Mouse (Mus musculus) hindbrain, postnatal 0 days (tissue): ENCODE results near the gene Cd96. TPM values are rescaled to one million over a fixed set of nuclear protein-coding genes. Genes with fewer than 3 reads are reported as not detected.

Source experiments
- ATAC-seq: fragments of 200-750 bp; cut with Nextera tagmentation; 2 replicates; pipeline ENCODE4 v1.8.0; 2017; ENCODE audit warnings: mild to moderate bottlenecking, moderate TSS enrichment, moderate library complexity
- DNase-seq: peaks from one replicate; pipeline ENCODE4 v3.0.0-alpha.2; 2015; ENCODE audit warnings: low spot score
- H3K27ac ChIP-seq: fragments of 300-500 bp; sonication (generic); 2 replicates; pipeline ENCODE4 v1.5.1; 2014; ENCODE audit warnings: mild to moderate bottlenecking
- H3K27me3 ChIP-seq: fragments of 300-500 bp; sonication (generic); 2 replicates; pipeline ENCODE4 v1.6.1; 2014; ENCODE audit warnings: low read length, mixed read lengths; ENCODE audit not compliant: insufficient read depth
- H3K36me3 ChIP-seq: fragments of 300-500 bp; sonication (generic); 2 replicates; pipeline ENCODE4 v1.6.1; 2014; ENCODE audit warnings: low read length, mixed read lengths; ENCODE audit not compliant: insufficient read depth
- H3K4me1 ChIP-seq: fragments of 300-500 bp; sonication (generic); 2 replicates; pipeline ENCODE4 v1.6.1; 2014; ENCODE audit warnings: antibody characterized with exemption, low read length, mixed read lengths; ENCODE audit not compliant: insufficient read depth
- H3K4me2 ChIP-seq: fragments of 300-500 bp; sonication (generic); 2 replicates; pipeline ENCODE4 v1.6.1; 2014; ENCODE audit warnings: low read depth, mild to moderate bottlenecking, low read length, moderate library complexity, mixed read lengths
- H3K4me3 ChIP-seq: fragments of 300-500 bp; sonication (generic); 2 replicates; pipeline ENCODE4 v1.5.1; 2014; ENCODE audit warnings: low read length
- H3K9ac ChIP-seq: fragments of 300-500 bp; sonication (generic); replicated peaks from 2 replicates; pipeline ENCODE4 v1.6.1; 2014; ENCODE audit warnings: mild to moderate bottlenecking, low read length, moderate library complexity, mixed read lengths
- H3K9me3 ChIP-seq: fragments of 300-500 bp; sonication (generic); 2 replicates; pipeline ENCODE4 v1.6.1; 2016; ENCODE audit warnings: low read length, mixed read lengths
- CTCF ChIP-seq: IDR thresholded peaks from 2 replicates; pipeline ENCODE4 v1.5.1; 2016; ENCODE audit warnings: antibody characterized with exemption, control low read depth, low read depth
- WGBS: fragments of 180-500 bp; shearing (Covaris S2); extraction: QIAGEN DNeasy Blood & Tissue Kit; methylation state at CpG from one replicate; pipeline ENCODE4 v1.1.7; 2014; 5-methylcytosine and 5-hydroxymethylcytosine counted together
- polyA plus RNA-seq: library from polyadenylated mRNA; unstranded; fragments of >200 nt; fragmentation: Nextera tagmentation; extraction: Ambion mirVana; gene quantifications from 2 replicates; pipeline ENCODE4 v1.2.1, GENCODE M21; 2015
- total RNA-seq: library from RNA; depleted of rRNA; stranded (reverse); fragments of >200 nt; gene quantifications from 2 replicates; pipeline ENCODE4 v1.2.3, GENCODE M21; 2014

Cd96 gene
- total and polyA plus RNA-seq, 2 experiments from 2014 or later, result 0.06 TPM; not detected in 1

DNA sequence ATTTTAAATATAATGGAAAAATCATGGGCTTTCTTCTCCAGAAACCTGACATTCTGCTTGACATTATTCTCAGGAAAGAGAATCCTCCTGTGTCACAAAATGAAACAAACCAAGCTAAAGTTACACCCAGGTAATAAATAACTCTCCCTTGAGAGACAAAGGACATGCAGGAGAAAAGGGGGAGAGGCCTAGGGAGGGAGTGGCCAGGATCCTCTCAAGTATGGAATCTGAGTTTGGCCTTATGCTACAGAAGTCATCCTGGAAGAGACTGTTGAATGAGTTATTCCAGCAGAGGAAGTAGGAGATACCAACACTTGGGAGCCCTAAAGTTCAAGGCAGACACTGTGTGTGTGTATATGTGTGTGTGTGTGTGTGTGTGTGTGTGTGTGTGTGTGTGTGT lies 2.2 kb upstream of the Cd96 start:
- no peak overlapping the region for H3K4me2 ChIP-seq
- H3K27ac ChIP-seq, result no peak overlapping the region
- TF ChIP-seq CTCF, result no peak
- no peaks in the 10 kb centered on the region; the same call in 1 of the 2 replicates for H3K4me1 ChIP-seq
- no peaks in the 10 kb centered on the region for H3K9me3 ChIP-seq
- H3K4me3 ChIP-seq, result no peak overlapping the region
- no peaks in the 10 kb centered on the region for H3K27me3 ChIP-seq
- H3K9ac ChIP-seq, result no peak overlapping the region
- H3K36me3 ChIP-seq, result no peaks in the 10 kb centered on the region
- ATAC-seq (no peak), DNase-seq (no peak)

DNA sequence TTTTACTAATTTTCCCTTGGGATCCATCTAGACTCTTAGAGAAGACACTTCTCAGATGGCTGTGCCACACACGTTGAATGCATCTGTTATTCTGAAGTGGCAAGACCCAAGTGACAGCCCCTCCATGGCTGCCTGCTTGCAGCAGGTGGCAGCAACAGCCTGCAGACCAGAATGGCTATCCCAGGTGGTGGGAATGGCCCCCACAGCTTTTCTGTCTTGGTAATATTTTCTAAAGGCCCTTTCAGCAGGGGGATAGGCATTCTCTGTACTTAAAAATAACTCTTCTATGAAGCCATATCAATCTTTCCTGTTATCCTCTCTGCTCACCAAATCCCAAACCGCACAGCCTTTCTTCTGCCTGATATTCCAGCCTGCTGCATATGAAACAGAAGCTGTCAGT lies 1.4 kb upstream of the Cd96 start:
- ATAC-seq (peak; percentile 75), DNase-seq (peak; percentile 74)
- Histone ChIP-seq H3K36me3 (no peaks in the 10 kb centered on the region), H3K27me3 (no peaks in the 10 kb centered on the region), H3K9me3 (no peaks in the 10 kb centered on the region), H3K9ac (no peak overlapping the region), H3K4me1 (no peaks in the 10 kb centered on the region; the same call in 1 of the 2 replicates), H3K4me3 (no peak overlapping the region), H3K27ac (no peak overlapping the region), H3K4me2 (no peak overlapping the region)
- WGBS, result 39% methylated on average over 2 of the region's 2 CpGs
- peak; percentile 77 for TF ChIP-seq CTCF

DNA sequence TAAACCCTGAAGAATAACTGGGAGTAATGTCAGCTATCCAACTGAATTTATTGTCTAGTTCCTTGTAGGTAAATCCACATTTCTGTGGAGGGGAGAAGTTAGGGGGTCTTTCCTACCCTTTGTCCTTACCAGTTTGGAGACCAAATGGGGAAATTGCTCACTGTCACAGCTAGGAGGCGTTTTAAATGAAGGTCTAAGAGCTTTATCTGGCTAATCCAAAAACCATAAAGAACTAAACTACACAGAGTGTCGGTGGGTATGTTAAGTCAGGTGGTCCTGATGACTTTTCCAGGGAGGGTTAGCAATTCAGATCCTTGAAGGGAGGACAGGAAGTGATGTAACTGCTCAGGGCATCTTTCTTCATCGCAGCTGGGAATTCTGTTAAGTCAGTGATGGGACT lies 556 bp upstream of the Cd96 start:
- DNase-seq (no peak), ATAC-seq (no peak)
- H3K4me2 ChIP-seq, result no peak overlapping the region
- H3K4me3 ChIP-seq, result no peak overlapping the region
- no peak overlapping the region for H3K27ac ChIP-seq
- no peaks in the 10 kb centered on the region for H3K9me3 ChIP-seq
- no peak overlapping the region for H3K9ac ChIP-seq
- no peaks in the 10 kb centered on the region for H3K27me3 ChIP-seq
- 67% methylated on average over 3 of the region's 3 CpGs for WGBS
- peak; percentile 10; the same call in 1 of the 2 replicates for TF ChIP-seq CTCF
- H3K36me3 ChIP-seq, result no peaks in the 10 kb centered on the region
- no peaks in the 10 kb centered on the region; the same call in 1 of the 2 replicates for H3K4me1 ChIP-seq

DNA sequence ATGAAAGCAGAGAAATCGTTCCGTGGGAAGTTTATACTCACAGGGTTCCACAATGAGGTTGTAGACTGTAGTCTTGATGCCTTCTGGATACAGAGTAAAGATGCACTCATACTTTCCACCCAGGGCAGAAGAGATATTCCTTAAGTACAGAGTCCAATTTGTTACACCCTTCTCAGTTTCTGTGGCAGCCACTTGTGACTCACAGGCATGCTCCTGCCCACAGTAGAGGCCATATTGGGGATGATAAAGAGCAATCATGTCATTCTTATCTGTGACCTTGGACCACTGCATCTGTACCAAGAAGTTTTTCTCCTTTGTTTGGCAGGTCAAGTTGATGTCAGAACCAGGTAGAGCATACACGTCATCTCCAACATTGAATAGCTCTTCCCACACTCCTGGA lies 2.4 kb downstream of the Cd96 start:
- 89% methylated on average over 3 of the region's 3 CpGs for WGBS

DNA sequence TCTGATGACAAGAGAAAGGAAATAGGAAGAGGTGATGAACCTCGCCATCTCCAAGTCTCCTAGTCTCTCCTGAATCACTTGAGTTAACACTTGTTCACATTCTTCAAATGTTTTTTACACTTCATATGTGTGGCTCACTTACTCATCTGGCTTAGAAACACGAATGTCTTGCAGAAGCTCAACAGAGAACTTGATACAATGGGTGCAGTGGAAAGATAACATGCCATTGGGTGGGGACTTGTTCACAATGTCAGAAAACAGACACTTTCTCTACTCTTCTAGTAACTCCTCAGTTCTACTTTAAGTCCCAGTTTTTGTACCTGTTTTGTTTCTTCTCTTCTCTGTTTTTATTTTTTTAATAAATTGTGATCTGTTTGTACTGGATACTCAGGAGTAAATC lies 5.3 kb downstream of the Cd96 start:
- Histone ChIP-seq H3K4me2 (no peak overlapping the region), H3K9ac (no peak overlapping the region), H3K36me3 (no peaks in the 10 kb centered on the region), H3K9me3 (no peaks in the 10 kb centered on the region), H3K4me1 (no peaks in the 10 kb centered on the region), H3K27me3 (no peaks in the 10 kb centered on the region), H3K4me3 (no peak overlapping the region), H3K27ac (no peak overlapping the region)
- TF ChIP-seq CTCF, result no peak
- WGBS, result 80% methylated on average over 2 of the region's 2 CpGs
- DNase-seq (no peak), ATAC-seq (no peak)

More for the DNA sequence above, 2.4 kb downstream of the Cd96 start:
- DNase-seq (no peak), ATAC-seq (no peak)
- no peaks in the 10 kb centered on the region for H3K36me3 ChIP-seq
- H3K9me3 ChIP-seq, result no peaks in the 10 kb centered on the region
- no peak overlapping the region for H3K4me2 ChIP-seq
- no peak overlapping the region for H3K27ac ChIP-seq
- H3K4me1 ChIP-seq, result no peaks in the 10 kb centered on the region; the same call in 1 of the 2 replicates
- no peaks in the 10 kb centered on the region for H3K27me3 ChIP-seq
- H3K9ac ChIP-seq, result no peak overlapping the region
- no peak overlapping the region for H3K4me3 ChIP-seq
- no peak for TF ChIP-seq CTCF

DNA sequence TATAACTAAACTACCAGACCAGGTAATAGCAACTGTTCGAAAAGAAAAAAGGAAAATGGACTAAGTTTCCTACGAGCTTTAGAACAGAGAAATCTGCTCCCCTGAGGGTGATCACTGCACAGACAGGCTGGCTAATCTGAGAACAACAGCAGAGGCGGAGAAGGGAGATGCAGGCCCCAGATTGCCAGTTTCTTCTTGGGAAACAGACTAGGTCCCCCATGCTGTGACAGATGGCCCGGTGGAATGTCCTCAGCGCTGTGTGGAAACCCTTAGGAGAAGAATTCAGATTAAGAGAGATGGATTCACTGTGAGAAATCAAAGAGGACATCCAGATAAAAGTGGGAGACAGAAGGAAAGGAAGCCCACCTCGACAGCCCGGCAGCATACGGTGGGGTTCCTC lies 10.5 kb downstream of the Cd96 start:
- Histone ChIP-seq H3K36me3 (no peaks in the 10 kb centered on the region), H3K9me3 (no peaks in the 10 kb centered on the region), H3K27me3 (no peaks in the 10 kb centered on the region), H3K4me1 (no peaks in the 10 kb centered on the region), H3K4me3 (no peak overlapping the region), H3K9ac (no peak overlapping the region), H3K4me2 (no peak overlapping the region), H3K27ac (no peak overlapping the region)
- whole genome bisulfite sequencing, result 64% methylated on average over 8 of the region's 8 CpGs
- TF ChIP-seq CTCF, result no peak
- no peak for DNase-seq
- ATAC-seq, result no peak

DNA sequence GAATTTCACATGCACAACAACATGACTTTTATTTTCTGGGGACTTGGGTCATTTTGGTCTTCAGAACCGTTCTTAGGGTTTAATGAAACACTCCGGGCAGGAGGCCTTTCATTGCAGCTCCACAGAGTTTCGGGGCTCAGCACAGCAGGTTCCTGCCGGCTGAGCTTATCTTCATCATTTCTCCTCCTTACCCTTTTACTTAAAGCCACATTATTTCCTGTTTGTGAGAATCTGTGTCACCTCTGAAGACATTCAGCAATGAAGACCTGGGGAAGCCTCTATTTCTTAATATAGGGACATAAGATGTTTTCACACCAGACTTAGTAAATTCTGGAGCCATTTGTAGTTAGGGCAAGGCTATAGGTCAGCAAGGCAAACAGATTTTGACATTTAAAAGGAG lies 12.6 kb downstream of the Cd96 start:
- no peak overlapping the region for H3K27ac ChIP-seq
- no peaks in the 10 kb centered on the region for H3K9me3 ChIP-seq
- no peak for ATAC-seq
- H3K27me3 ChIP-seq, result no peaks in the 10 kb centered on the region
- H3K4me1 ChIP-seq, result no peaks in the 10 kb centered on the region
- H3K4me3 ChIP-seq, result no peak overlapping the region
- TF ChIP-seq CTCF, result no peak
- no peaks in the 10 kb centered on the region for H3K36me3 ChIP-seq
- H3K4me2 ChIP-seq, result no peak overlapping the region
- no peak overlapping the region for H3K9ac ChIP-seq
- DNase-seq, result no peak
- 58% methylated on average over 4 of the region's 4 CpGs for WGBS

DNA sequence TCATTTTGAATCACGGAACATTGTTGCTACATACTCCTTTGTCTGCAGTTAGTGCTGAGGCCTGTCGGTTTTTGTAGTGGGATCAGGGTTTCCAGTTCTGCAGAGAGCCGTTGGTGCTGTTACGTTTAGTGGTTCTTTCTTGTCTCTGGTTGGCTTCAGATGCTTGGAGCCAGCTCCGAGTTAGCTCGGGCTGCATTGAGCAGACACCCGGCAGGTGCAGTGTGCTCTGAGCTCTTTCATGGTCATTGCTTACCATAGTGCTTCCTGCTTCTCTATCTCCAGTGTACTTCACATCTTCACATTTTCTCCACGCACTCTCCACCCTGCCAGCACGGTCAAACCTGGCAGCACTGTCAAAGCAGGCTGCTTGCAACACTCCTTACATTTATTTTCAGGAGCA lies 15.6 kb downstream of the Cd96 start:
- no peak for TF ChIP-seq CTCF
- Histone ChIP-seq H3K4me2 (no peak overlapping the region), H3K9me3 (no peaks in the 10 kb centered on the region), H3K27ac (no peak overlapping the region), H3K4me3 (no peak overlapping the region), H3K27me3 (no peaks in the 10 kb centered on the region), H3K36me3 (no peaks in the 10 kb centered on the region), H3K9ac (no peak overlapping the region), H3K4me1 (no peaks in the 10 kb centered on the region)
- no peak for ATAC-seq
- 81% methylated on average over 9 of the region's 9 CpGs for WGBS
- DNase-seq, result no peak
